Mouse (Mus musculus) WW6 (cell line): Measurements from ENCODE around the gene Tm4sf1.

Source experiments
- DNase-seq: peaks from one replicate; pipeline ENCODE4 v3.0.0-alpha.2; 2013; ENCODE audit warnings: low read depth, low spot score

Tm4sf1 gene

DNA sequence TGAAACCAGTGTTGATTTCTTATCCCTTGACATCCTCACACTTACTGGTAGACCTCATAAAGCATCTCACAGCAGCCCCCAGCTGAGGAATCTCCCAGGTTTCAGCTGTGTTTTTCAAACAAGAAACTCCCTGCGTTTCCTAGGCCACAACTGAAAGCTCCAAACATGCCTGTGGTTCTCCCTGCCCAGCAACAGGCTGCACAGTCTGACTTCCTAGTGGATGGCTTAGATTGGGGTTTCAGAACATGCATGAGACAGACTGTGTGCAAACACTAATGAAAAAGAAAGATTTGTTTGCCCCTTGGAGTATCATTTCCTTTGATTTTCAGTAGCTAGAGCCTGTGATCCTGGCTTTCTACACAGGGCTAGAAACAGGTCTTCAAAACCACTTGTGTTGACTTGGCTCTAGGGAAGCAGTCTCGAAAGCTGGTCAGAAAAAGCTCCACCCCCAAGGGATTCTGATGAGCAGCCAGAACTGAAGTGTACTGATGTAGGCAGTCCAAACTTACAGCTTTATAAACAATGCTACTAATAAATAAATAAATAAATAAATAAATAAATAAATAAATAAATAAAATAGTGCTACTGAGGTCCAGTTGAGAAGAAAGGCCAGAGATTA, at the start of gene Tm4sf1:
Gene Tm4sf1 (minus strand): TSS at position 68 of the 619 bp plus-strand sequence.
- DNase-seq, result no peak

DNA sequence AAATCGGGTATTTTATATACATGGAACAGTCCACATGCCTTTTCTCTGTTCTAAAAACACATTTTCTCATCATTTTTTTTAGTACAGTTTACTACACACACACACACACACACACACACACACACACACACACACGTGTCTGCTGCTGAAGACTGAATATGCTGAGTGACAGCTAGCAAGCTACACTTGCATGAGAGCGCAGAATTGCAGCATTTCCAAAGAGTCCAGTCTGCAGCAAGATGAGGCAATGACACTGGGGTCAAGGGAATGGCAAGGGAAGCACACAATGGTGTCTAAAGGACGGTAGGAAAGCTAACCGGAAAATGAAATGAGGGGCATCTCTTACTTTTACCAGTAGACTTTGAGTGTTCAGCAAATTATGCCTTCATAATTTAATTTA, 43.0 kb upstream of the Tm4sf1 start:
- DNase-seq, result no peak

DNA sequence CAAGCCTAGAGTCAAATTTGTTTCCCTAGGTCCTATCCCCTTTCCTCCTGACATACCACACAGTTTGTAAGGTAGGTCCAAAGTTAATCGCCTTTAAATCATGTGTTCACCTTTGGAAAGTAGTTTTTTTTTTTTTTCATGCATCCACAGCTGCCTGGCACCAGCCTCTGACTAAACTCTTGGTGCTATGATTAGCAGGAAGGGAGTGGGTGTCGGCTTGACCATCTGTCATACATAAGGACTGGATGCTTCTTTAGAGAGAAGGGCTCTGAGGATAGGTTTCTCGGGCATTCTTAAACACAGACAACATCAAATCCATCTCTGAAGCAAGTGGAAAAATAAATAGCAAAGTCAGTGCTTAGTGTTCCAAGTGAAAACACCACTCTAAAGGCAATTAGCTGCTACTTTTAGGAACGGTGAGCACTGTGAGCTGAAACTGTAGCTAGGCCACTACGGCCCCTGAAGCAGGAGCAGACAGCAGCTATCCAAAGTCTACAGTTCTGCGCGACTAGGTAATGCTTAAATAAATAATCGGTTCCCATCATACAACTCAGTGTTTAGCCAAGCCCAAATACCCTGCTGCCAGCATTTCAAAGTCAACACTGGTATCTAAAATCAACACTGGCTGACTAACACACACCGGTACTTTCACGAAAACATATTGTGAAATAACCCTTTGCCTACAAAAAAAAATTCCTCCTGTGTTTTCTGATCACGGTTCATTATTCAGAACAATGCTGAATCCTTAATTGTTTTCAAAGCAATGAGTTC, 42.2 kb upstream of the Tm4sf1 start:
- no peak for DNase-seq

DNA sequence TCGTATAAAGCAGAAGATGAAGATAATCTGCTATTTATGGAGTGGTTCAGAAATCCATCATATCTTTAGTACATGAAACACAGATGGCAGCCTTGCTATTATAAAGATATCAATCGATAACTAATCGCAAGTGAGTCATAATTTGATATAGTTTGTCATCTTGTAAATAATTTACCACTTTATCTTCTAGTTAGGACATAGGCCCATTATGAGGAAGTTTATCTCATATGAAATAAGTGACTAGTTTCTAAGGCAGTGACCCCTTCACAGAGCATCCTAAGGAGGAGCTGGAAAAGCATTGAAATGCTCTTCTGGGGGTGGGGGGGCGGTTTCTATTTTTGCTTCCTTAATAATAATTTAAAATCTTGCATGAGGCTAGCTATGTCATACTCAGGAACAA, 41.2 kb upstream of the Tm4sf1 start:
- DNase-seq, result no peak

DNA sequence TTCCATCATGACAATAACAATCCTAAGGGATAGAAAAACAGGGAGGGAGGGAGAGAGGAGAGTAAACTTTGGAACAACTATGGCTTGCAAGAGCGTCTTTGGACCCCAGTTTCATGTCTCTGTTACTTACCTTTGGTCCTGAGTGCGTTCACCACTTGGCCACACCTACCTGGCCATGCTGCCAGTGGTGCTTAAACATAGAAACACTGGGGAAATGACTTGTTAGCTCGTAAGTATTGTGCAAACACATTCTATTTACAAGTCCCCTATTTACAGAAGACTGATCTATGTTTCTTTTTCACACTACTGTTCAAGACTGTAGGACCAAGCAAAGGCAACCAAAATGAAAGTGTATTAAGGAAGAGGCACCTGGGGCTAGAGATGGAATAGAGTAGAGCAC, 39.5 kb upstream of the Tm4sf1 start:
- no peak for DNase-seq

DNA sequence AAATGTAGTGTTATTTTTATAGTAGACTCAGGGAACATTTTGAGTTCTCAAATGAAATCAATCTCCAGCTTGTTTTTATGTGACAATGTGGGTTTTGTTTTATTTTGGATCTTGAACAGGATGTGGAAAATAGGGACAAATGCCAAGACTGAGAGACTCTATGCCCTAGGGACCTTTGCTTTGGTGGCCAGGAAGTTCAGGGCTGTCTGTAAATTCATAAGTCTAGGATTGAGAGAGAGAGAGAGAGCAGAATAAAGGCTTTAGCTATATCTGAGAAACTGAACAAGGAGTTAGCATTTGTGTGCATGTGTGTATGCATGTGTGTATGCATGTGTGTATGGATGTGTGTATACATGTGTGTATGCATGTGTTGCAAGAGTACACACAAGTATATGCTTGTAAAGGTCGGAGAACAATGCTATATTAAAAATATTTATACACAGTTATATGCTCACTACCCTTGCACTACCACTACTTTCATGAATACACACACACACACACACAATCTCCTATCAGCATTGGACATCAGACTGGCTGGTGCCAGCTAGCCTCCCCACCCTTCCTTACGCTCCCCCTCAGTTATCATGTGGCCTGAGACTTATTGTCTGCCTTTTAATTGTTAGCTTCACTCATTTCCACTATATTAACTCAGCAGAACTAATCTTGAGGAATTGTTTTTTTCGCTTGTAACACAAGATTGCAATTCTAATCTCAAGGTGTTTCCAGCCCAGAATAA, 33.5 kb upstream of the Tm4sf1 start:
- DNase-seq, result no peak

DNA sequence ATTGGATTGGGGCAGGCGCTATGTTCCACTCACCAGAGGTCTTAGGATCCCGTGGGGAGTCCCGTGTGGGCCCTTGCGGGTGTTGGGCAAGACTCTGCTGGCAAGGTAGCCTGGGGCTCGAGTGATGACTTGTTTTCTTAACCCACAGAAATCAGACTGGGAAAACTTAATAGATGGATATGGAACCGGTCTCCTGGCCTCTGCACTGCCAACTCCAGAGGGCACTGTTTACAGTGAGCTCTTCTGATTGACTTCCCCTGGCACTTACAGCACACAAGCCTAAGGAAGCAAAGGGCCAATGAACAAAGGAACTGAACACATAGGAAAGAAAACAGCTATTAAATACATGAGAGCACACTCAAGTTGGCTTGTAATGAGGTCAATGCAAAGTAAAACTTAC, 26.2 kb upstream of the Tm4sf1 start:
- no peak for DNase-seq

DNA sequence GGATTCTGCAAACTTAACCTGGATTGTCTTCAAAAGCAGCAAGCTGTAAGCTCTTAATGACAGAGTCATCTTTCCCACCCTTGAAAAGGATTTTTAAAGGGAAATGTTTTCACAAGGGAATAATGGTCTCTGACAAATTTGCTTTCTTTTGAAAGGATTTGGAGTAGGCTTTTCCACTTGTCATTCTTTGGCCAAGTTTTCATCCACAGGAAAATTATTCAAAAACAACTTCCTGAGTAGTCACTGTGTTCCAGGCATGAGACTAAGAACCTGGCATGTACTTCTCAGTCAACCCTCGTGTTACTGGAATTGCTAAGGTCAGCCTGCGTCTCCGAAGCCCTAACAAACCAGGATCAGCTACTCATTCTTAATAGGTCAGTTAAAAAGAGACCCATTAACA, 5.3 kb upstream of the Tm4sf1 start:
- no peak for DNase-seq

DNA sequence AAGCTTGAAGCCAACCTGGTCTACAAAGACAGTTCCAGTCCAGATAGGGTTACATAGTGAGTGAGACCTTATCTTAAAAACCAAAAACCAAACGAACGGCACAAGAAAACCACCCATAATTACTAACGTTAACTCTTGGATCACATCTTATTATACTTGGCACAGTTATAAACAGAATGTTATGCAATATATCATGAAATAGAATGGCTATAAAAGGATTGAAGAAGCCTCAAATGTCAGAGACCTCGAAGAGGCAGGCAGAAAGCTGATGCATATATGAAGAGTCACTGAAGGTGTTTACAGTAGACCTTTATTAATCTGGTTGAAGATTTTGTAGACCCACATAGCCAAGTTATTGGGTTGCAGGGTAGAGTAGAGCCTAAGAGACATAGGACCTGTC, 3.8 kb upstream of the Tm4sf1 start:
- no peak for DNase-seq

DNA sequence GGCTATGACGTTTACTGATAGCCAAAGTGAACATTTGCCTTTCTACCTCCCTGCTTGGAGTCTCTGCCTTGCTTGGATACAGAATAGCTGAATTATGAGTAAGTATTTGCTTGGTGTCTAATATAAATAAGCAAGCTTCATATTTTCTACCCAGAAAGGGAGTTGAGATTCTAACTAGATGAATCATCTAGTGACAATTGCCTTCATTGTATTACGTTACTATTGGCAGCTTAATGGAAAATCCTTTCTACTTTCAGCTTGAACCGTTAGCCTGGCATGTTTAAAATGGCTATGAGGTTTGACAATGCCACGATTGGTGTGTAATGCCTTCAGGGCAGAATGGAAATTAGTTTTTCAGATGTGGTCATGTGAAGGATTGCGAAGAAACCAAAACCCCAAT, 2.7 kb upstream of the Tm4sf1 start:
- no peak for DNase-seq

DNA sequence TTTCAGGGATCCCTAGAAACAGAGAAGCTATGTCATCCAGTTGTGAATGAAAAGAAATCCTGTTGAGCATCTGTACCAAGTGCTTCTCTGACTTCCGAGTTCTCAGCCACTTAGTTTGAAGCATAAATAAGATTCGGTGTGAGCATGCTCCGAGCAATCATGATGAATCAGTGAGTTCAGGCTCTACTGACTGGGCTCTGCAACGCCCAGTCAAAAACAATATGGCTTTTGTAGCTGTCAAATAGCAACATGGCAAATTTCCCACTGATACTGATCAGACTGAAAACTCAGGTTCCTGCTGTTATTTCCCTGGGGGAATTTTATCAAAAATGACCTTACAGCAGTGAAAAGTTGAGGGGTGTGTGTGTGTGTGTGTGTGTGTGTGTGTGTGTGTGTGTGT, 2.3 kb upstream of the Tm4sf1 start:
- DNase-seq, result no peak

DNA sequence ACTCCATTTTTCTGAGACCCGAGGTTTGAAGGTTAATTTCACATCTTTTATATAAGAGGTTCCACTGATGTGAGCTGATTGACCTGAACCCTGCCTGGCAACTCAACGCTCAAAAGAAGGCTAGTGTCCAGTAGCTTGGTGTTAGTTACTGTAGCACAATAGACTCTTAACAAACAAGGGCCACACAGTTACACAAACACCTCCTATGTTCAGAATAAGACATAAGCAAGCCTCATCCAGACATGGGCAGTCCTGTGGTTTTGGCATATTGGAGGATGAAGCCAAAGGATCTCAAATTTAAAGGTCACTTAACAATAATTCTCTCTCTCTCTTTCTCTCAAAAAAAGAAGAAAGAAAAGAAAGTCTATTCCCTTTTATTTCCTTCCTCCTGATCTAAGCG, 1.7 kb upstream of the Tm4sf1 start:
- DNase-seq, result no peak

DNA sequence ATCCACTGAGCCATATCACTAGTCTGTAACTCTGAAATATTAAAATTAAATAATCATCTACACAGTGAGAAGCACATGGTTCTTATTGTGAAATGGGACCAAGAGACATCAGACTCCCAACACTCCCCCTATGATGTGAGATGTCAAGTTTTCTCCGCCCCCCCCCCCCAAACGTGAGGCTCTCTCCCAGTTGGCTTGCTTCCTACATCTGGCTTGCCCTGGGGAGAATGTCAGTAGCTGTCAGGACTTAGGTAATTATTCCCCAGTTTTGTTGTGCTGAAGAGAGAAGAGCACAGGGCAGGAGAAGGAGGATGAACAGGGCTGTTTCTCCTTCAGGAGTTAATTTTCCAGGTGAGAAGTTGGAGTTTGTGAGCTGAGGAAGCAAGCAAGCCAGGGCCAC, 1.1 kb upstream of the Tm4sf1 start:
- no peak for DNase-seq

DNA sequence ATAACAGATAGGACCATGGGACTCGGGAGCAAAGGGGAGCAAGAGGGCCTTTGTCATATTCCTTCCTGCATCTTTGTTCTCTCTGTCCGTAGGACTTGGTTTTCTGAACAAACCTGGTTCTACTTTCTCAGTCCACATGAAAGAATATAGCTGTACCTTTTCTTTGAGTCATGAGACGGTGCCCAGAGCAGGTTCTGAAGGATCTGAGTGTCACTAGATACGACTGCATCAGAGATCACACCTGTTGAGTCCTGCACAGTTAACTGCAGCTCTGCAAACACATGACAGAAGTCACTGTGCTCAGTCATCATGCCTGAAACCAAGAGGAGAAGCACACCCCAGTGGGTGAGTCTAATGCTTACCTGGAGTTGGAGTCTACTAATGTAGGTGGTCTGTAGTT, 422 bp downstream of the Tm4sf1 start:
- DNase-seq, result no peak

DNA sequence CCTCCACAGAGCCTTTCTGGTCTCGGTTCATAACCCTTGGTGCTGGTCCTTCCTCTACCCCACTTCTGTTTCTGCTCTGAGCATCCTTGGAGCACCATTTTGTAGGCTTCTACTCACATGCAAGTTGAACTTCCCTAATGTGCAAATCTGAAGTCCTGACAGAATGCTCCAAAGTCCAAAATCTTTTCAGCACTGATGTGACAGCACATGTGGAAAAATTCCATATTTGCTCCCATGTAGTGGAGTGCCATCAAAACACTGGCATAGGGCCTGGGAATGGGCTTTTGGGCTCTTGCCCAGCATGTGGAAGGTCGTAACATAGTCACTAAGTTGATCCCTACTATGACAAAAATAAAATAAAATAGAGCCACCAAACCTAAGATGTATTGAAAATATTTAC, 3.8 kb downstream of the Tm4sf1 start:
- DNase-seq, result no peak

DNA sequence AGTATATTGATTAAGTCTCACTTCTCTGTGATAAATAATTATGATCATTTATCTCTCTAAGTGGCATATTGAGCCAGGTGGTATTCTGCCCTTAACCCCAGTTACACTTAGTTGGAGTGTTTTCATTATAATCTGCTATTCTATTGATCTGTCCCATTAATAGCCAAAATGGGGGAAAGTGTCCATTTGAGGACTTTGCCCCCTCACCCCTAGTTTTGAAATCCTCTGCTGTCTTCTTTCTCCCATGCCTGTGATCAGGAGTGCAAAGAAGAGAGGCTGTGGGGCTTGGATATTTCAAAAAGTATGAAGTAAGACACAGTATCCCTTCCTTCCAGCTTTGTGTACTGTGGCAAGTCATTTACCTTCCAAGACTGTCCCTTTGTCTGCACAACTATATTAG, 5.2 kb downstream of the Tm4sf1 start:
- DNase-seq, result no peak

DNA sequence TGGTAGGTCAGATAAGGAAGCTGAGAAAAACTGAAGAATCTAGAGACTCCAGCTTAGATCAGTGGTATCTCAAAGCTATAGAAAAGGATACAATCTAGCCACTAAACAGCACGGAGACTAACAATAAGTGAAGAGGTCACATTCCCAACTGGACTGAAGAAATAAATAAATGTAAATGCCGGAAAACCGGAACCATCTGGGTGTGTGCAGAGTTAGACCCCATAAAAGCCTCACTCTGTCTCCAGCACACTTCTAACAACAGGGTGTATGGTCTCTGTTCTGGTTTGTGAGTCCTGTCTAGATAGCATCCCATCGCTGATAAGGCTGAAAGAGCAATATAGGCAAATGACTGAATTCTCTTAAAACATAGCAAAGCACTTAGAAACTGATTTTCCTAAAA, 6.2 kb downstream of the Tm4sf1 start:
- DNase-seq, result no peak

DNA sequence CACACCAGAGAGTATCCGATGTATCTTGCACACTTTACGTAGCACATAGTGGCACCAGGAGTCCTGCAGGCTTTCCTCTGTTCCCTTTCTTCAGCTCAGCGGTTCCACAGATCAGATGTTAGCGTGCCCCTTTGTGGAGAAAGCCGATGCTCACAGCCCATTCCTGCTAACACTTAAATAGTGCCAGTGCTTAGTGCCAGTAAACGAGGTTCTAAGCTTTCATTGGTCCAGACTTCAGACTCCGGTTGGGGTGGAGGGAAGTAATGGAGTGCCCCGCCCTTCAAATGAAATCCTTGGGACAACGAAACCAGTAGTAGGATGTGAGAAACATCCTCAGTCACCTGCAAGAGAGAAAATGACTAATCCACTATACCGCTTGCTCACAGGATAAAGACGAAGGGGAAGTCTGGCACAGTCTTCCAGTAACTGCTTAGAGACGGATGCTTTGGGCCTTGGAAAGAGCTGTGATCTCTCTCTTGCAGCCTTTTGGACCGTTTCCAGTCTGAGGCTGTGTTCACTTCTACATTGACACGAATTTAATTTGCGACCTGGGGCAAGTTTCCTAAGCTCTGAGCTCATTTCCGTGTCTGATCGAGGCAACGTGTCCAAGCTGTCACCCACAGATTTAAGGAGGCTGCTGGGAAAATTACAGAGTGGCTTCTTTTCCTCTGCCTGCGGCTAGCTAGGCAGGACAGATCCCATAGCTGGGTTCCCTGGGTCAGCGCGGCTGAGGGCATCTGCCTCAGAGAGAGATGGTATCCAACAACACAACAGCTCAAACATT, 6.9 kb downstream of the Tm4sf1 start:
- no peak for DNase-seq

DNA sequence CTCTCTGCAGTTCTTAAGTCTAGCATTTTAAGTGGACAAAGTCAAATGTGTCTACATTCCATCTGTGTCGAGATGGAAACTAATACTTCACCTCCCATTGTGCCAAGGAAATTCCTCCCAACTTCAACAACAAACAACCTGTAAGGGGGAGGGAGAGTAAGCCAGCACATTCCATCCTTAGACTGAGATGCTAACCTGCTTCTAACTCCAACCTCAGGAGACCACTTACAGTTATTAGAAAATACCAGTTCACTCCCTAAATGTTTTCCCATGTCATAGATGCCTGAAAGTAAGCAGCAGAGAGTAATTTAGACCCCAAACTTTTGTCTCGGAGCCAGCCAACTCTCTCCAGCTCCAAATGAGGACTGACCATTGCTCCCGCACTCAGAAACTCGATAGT, 7.9 kb downstream of the Tm4sf1 start:
- DNase-seq, result no peak

DNA sequence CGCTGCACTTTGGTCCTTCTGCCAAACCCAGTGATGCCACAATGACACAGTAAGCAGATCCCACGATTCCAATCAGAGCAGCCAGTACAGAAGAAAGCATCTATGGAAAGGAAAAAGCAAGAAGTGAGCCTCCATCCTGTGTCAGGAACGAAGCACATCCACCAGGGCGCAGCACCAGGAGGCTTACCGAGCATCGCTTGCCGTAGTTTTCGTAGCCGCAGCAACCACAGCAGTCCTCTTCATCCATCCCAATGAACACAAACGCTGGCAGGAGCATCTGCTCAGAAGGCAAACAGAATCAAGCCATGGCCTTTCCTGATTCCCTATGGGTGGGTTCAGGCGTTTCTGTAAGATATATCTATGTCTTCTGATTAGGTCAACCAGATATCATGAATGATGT, 9.0 kb downstream of the Tm4sf1 start:
- DNase-seq, result no peak

DNA sequence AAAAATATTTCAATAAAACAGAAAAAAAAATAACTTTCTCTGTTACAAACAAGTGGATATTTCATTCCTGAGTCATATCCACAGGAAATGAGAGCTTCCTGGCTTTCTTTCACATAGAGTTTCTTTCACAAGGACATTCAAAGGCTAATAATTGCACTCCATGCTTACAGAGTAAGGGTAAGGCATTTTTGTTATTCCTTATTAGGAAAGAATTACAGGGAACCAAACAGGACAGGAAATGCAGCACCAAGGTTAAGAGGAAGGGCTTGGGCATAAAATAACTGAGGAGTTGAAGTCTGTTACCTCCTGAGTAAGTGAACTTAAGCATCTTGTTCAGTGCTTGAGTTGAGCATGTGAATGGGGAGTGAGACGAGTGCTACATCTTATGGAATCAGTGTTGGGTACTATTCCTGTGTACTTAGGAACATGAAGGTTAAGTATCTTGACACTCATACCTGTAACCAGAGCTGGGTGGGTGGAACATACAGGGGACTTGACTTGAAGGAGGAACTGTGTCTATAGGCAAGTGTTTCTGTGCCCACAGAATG, 12.8 kb downstream of the Tm4sf1 start:
- DNase-seq, result no peak
